Mouse (Mus musculus) CH12.LX (cell line): ENCODE results near the gene Shisa2. TPM values are rescaled to one million over a fixed set of nuclear protein-coding genes. Genes with fewer than 3 reads are reported as not detected.

ENCODE experiments used
- DNase-seq: peaks from one replicate; pipeline ENCODE4 v3.0.0-alpha.2; 2013; ENCODE audit errors: extremely low read depth
- H3K27ac ChIP-seq: 2 replicates; pipeline ENCODE4 v1.5.1; 2012; ENCODE audit warnings: low read depth, mild to moderate bottlenecking, control low read depth, moderate library complexity; ENCODE audit not compliant: insufficient read depth
- H3K27me3 ChIP-seq: replicated peaks from 2 replicates; pipeline ENCODE3; 2012; ENCODE audit warnings: inconsistent platforms
- H3K36me3 ChIP-seq, 2 experiments: replicated peaks in 1 of 2; 2 replicates each; pipeline versions ENCODE3 to v1.6.1; 2012; ENCODE audit warnings: inconsistent platforms in 1 of 2, low read length in 1 of 2, mild to moderate bottlenecking in 1 of 2, mixed read lengths in 1 of 2, moderate library complexity in 1 of 2; ENCODE audit not compliant: control insufficient read depth in 1 of 2, insufficient read depth in 1 of 2
- H3K4me1 ChIP-seq, 2 experiments: 2 replicates each; pipeline ENCODE4 v1.6.1; 2012; ENCODE audit warnings: inconsistent platforms in 1 of 2, moderate library complexity in 1 of 2; ENCODE audit not compliant: insufficient read depth in 2 of 2, control insufficient read depth in 1 of 2
- H3K4me2 ChIP-seq: 2 replicates; pipeline ENCODE4 v1.6.1; 2012; ENCODE audit warnings: low read depth, mild to moderate bottlenecking, control low read depth; ENCODE audit not compliant: poor library complexity, insufficient read depth, severe bottlenecking
- H3K4me3 ChIP-seq, 3 experiments: fragments of 150-350 bp in 1 of 3; sonication (generic) in 1 of 3; replicated peaks in 1 of 3; 2 replicates each; pipeline versions ENCODE3 to v1.5.1; 2011 to 2012; ENCODE audit warnings: low read depth in 2 of 3, low read length in 2 of 3, mild to moderate bottlenecking in 2 of 3, moderate library complexity in 2 of 3, control low read depth in 1 of 3, improper control_type of control experiment in 1 of 3, inconsistent platforms in 1 of 3, mixed read lengths in 1 of 3; ENCODE audit not compliant: poor library complexity in 1 of 3
- H3K79me2 ChIP-seq: replicated peaks from 2 replicates; pipeline ENCODE4 v1.6.1; 2012; ENCODE audit warnings: mild to moderate bottlenecking, moderate library complexity; ENCODE audit not compliant: control insufficient read depth, poor library complexity, insufficient read depth, severe bottlenecking; ENCODE audit errors: extremely low read depth
- H3K9ac ChIP-seq: 2 replicates; pipeline ENCODE4 v1.6.1; 2012; ENCODE audit warnings: low read depth, mild to moderate bottlenecking, control low read depth, moderate library complexity; ENCODE audit not compliant: insufficient read depth
- H3K9me3 ChIP-seq: replicated peaks from 2 replicates; pipeline ENCODE3; 2012; ENCODE audit warnings: low read length, inconsistent platforms, mixed read lengths
- CHD1 ChIP-seq: IDR thresholded peaks from 2 replicates; pipeline ENCODE4 v1.6.1; 2012; ENCODE audit warnings: low read depth, low read length, improper control_type of control experiment, inconsistent platforms
- CHD2 ChIP-seq: IDR thresholded peaks from 2 replicates; pipeline ENCODE4 v1.6.1; 2011; ENCODE audit warnings: low read length, improper control_type of control experiment
- CTCF ChIP-seq, 2 experiments: IDR thresholded peaks in 1 of 2; conservative IDR thresholded peaks in 1 of 2; 2 replicates each; pipeline ENCODE4 v1.5.1; 2011 to 2012; ENCODE audit warnings: low read depth in 2 of 2, low read length in 2 of 2, improper control_type of control experiment in 1 of 2, inconsistent platforms in 1 of 2, mild to moderate bottlenecking in 1 of 2, moderate library complexity in 1 of 2
- E2F4 ChIP-seq: IDR thresholded peaks from 2 replicates; pipeline ENCODE4 v1.6.1; 2011; ENCODE audit warnings: low read depth, low read length, improper control_type of control experiment; ENCODE audit not compliant: insufficient replicate concordance
- ELF1 ChIP-seq: IDR thresholded peaks from 2 replicates; pipeline ENCODE4 v1.6.1; 2014; ENCODE audit warnings: low read depth, mild to moderate bottlenecking, inconsistent platforms, low read length, improper control_type of control experiment
- EP300 ChIP-seq: IDR thresholded peaks from 2 replicates; pipeline ENCODE4 v1.6.1; 2011; ENCODE audit warnings: low read length, improper control_type of control experiment
- ETS1 ChIP-seq: conservative IDR thresholded peaks from 2 replicates; pipeline ENCODE4 v1.6.1; 2012; ENCODE audit warnings: low read depth, mild to moderate bottlenecking, inconsistent platforms, low read length, improper control_type of control experiment, moderate library complexity
- HCFC1 ChIP-seq: IDR thresholded peaks from 2 replicates; pipeline ENCODE4 v1.6.1; 2012; ENCODE audit warnings: low read depth, mild to moderate bottlenecking, inconsistent platforms, low read length, improper control_type of control experiment
- IRF4 ChIP-seq: IDR thresholded peaks from 2 replicates; pipeline ENCODE4 v1.6.1; 2014; ENCODE audit warnings: low read depth, mild to moderate bottlenecking, inconsistent platforms, low read length, improper control_type of control experiment
- JUN ChIP-seq: IDR thresholded peaks from 2 replicates; pipeline ENCODE4 v1.6.1; 2011; ENCODE audit warnings: low read depth, mild to moderate bottlenecking, low read length, improper control_type of control experiment, moderate library complexity; ENCODE audit not compliant: insufficient read depth
- MAFK ChIP-seq: IDR thresholded peaks from 2 replicates; pipeline ENCODE4 v1.6.1; 2011; ENCODE audit warnings: low read length, improper control_type of control experiment; ENCODE audit not compliant: insufficient replicate concordance
- MAZ ChIP-seq: IDR thresholded peaks from 2 replicates; pipeline ENCODE4 v1.6.1; 2012; ENCODE audit warnings: low read depth, mild to moderate bottlenecking, inconsistent platforms, low read length, improper control_type of control experiment, moderate library complexity
- MXI1 ChIP-seq: IDR thresholded peaks from 2 replicates; pipeline ENCODE4 v1.6.1; 2011; ENCODE audit warnings: mild to moderate bottlenecking, low read depth, low read length, improper control_type of control experiment
- MYC ChIP-seq: IDR thresholded peaks from 2 replicates; pipeline ENCODE4 v1.6.1; 2011; ENCODE audit warnings: low read depth, mild to moderate bottlenecking, improper control_type of control experiment, low read length
- NRF1 ChIP-seq: IDR thresholded peaks from 2 replicates; pipeline ENCODE4 v1.6.1; 2014; ENCODE audit warnings: low read depth, mild to moderate bottlenecking, inconsistent platforms, low read length, improper control_type of control experiment, moderate library complexity
- PAX5 ChIP-seq: IDR thresholded peaks from 2 replicates; pipeline ENCODE4 v1.6.1; 2012; ENCODE audit warnings: low read length, inconsistent platforms, mixed read lengths
- POLR2A ChIP-seq: IDR thresholded peaks from 2 replicates; pipeline ENCODE4 v1.6.1; 2011; ENCODE audit warnings: low read depth, mild to moderate bottlenecking, improper control_type of control experiment, low read length
- POLR2AphosphoS2 ChIP-seq: IDR thresholded peaks from 2 replicates; pipeline ENCODE4 v1.6.1; 2011; ENCODE audit warnings: low read depth, low read length, improper control_type of control experiment
- RAD21 ChIP-seq: IDR thresholded peaks from 2 replicates; pipeline ENCODE4 v1.6.1; 2011; ENCODE audit warnings: low read depth, mild to moderate bottlenecking, low read length, improper control_type of control experiment, moderate library complexity
- RCOR1 ChIP-seq: conservative IDR thresholded peaks from 2 replicates; pipeline ENCODE4 v1.6.1; 2012; ENCODE audit warnings: low read depth, mild to moderate bottlenecking, inconsistent platforms, low read length, improper control_type of control experiment
- SIN3A ChIP-seq: IDR thresholded peaks from 2 replicates; pipeline ENCODE4 v1.6.1; 2012; ENCODE audit warnings: low read length, improper control_type of control experiment, inconsistent platforms
- SMC3 ChIP-seq: IDR thresholded peaks from 2 replicates; pipeline ENCODE4 v1.6.1; 2011; ENCODE audit warnings: low read depth, low read length, improper control_type of control experiment
- TCF12 ChIP-seq: IDR thresholded peaks from 2 replicates; pipeline ENCODE4 v1.6.1; 2014; ENCODE audit warnings: low read depth, mild to moderate bottlenecking, inconsistent platforms, low read length, improper control_type of control experiment
- UBTF ChIP-seq: IDR thresholded peaks from 2 replicates; pipeline ENCODE4 v1.6.1; 2012; ENCODE audit warnings: low read depth, mild to moderate bottlenecking, inconsistent platforms, low read length, improper control_type of control experiment, moderate library complexity
- USF1 ChIP-seq: IDR thresholded peaks from 2 replicates; pipeline ENCODE4 v1.6.1; 2014; ENCODE audit warnings: low read depth, mild to moderate bottlenecking, inconsistent platforms, low read length, improper control_type of control experiment
- ZC3H11A ChIP-seq: IDR thresholded peaks from 2 replicates; pipeline ENCODE4 v1.6.1; 2012; ENCODE audit warnings: low read depth, mild to moderate bottlenecking, inconsistent platforms, low read length, improper control_type of control experiment
- dilution Hi-C: fragments of 300-500 bp; cut with MboI; formaldehyde crosslinking; loops from 2 replicates; pipeline ENCODE4 v1.14.3; 2020; ENCODE audit warnings: low sequenced_read_pairs; ENCODE audit not compliant: extremely low pct_unique_long_range_greater_than_20kb, extremely low pct_ligation_motif_present
- in situ Hi-C: fragments of 300-500 bp; cut with MboI; formaldehyde crosslinking; loops from 3 replicates; pipeline ENCODE4 v1.14.3; 2019; ENCODE audit warnings: low sequenced_read_pairs, low pct_ligation_motif_present, low pct_unique_long_range_greater_than_20kb, mixed read lengths
- polyA plus RNA-seq: library from polyadenylated mRNA; unstranded; fragments of >175 nt; gene quantifications from 2 replicates; pipeline ENCODE4 v1.2.1, GENCODE M21; 2012; ENCODE audit warnings: low read depth; ENCODE audit not compliant: insufficient read length
- total RNA-seq, 2 experiments: library from RNA; depleted of rRNA; stranded (reverse); fragments of 300-350 nt in 1 of 2; fragments of >200 nt in 1 of 2; gene quantifications; 2 replicates each; pipeline ENCODE4 v1.2.3; 2012 to 2014

Shisa2 gene
- total and polyA plus RNA-seq, 3 experiments: 0.08 to 0.36 (median 0.21) TPM

DNA sequence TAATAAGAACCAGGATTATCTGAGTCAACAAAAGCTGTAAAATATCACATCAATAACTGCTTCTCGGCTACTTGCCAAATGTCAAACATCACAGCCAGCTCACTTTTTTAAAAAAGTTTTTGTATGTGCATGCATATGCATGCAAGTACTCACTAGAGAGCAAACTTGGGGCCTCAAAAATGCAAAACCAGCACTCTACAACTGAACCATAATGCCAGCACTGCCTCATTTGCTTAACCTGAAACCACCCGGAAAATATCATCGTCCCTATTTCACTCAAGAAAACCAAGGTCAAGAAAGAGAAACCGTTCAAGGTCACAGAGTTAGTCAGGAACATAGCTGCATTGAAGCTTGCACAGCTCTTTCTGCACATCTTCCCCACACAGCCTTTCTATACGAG is 48.7 kb upstream of the Shisa2 start (continued):
- TF ChIP-seq POLR2A (no peak), ETS1 (peak; percentile 77), ZC3H11A (no peak), UBTF (no peak), CTCF (conservative IDR thresholded peaks at IDR 0.05 in 1 of 2, IDR thresholded peaks at IDR 0.05 in 1 of 2; ENCODE audit: low read depth in 2 of 2, low read length in 2 of 2) (no peak), MAZ (no peak), NRF1 (no peak), RCOR1 (no peak), PAX5 (no peak)

DNA sequence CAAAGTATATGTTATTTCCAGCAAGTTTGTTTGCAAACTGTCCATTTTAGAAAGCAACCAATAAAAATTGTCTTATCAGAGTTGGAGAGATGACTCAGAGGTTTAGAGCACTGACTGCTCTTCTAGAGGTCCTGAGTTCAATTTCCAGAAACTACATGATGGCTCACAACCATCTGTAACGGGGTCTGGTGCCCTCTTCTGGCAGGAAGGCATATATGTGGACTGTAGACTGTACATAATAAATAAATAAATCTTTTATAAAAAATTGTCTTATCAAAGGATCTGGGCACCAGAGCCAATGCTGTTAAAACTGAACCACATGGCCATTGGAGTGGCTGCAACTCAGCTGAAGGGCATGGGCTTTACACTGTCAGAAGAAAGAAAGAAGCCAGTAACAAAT is 34.5 kb upstream of the Shisa2 start:
- TF ChIP-seq CHD1 (no peak), HCFC1 (no peak), CTCF (conservative IDR thresholded peaks at IDR 0.05 in 1 of 2, IDR thresholded peaks at IDR 0.05 in 1 of 2; ENCODE audit: low read depth in 2 of 2, low read length in 2 of 2) (peak; percentile 19 to 63; a peak in 3 of 4 replicates), NRF1 (no peak), MAZ (no peak), E2F4 (no peak), MAFK (no peak), JUN (no peak), RAD21 (peak; percentile 34), MXI1 (no peak), TCF12 (no peak), ELF1 (no peak), IRF4 (no peak), USF1 (no peak), SIN3A (no peak), SMC3 (peak; percentile 49), CHD2 (no peak), EP300 (no peak), MYC (no peak), ETS1 (no peak), POLR2AphosphoS2 (no peak), PAX5 (no peak)
- TF ChIP-seq, all 38 proteins: peak for 3
- dilution Hi-C loops (no loop called here), in situ Hi-C loops (no loop called here)
- Histone ChIP-seq H3K27me3 (no peaks in the 10 kb centered on the region), H3K27ac (no peak overlapping the region), H3K4me1 (peaks cover 6 to 71% of the 10 kb centered on the region in 2 experiments; a peak in 3 of 4 replicates), H3K36me3 (peaks cover 43 to 68% of the 10 kb centered on the region in 2 experiments), H3K9ac (no peak overlapping the region), H3K9me3 (no peaks in the 10 kb centered on the region), H3K79me2 (peaks cover 16% of the 10 kb centered on the region), H3K4me3 (no peak overlapping the region), H3K4me2 (no peak overlapping the region)
- peak; percentile 51 for DNase-seq
